Mouse (Mus musculus): ENCODE measurements at regions not wholly inside any gene's neighbourhood (a gene's known extent, or its start where the extent isn't known, plus 50 kb on each side); places are given as distances from the start of the nearest gene placed in this dataset.

DNA sequence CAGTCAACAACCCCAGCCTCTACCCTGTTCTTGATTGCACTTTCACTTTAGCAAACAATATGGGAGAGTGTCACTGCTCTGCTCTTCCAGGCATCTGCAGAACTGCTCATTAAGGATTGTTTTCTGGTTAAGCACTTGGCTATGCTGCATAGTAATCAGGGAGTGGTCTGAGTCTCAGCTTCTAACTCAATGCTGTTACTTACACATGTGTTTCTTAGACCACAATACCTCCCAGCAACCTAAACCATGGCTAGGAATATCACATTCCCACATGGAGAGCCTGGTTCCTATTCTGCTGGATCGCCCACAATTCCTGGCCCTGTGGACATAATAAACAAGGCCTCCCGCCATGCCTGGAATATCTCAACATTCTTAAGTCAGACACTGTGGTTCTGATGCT lies 493.3 kb upstream of the Id2 start:
- TF ChIP-seq CTCF (IDR thresholded peaks at IDR 0.05) (no peak), POLR2A (IDR thresholded peaks at IDR 0.05; ENCODE audit: insufficient read depth, low read depth, low read length) (no peak), EP300 (IDR thresholded peaks at IDR 0.05; ENCODE audit: insufficient read depth, low read depth, low read length) (no peak)
